Mouse (Mus musculus): ENCODE results near the gene Cox8b. TPM values are rescaled to one million over a fixed set of nuclear protein-coding genes. Genes with fewer than 3 reads are reported as not detected.
"Not testable (repeated sequence)": the region's sequence is repeated elsewhere in the genome, so short reads cannot be mapped to it uniquely, and the experiment has no call there.

Cox8b gene
- polyA plus RNA-seq, 1 experiment: 3.4 TPM

- WGBS: 39% methylated on average over 4 of the region's 4 CpGs
- DNase-seq (ENCODE audit: low read depth, low spot score): no peak
These were observed 19.7 kb upstream of the Cox8b start for GRCm38 (mm10) chr7:140919911-140920310.

GRCm38 (mm10) chr7:140914031-140914690, 13.9 kb upstream of the Cox8b start:
- WGBS: 45% methylated on average over 8 of the region's 8 CpGs
- DNase-seq (ENCODE audit: low read depth, low spot score): no peak

- WGBS: 35% methylated on average over 5 of the region's 5 CpGs
These were observed 12.7 kb upstream of the Cox8b start for GRCm38 (mm10) chr7:140912846-140913482.

GRCm38 (mm10) chr7:140912293-140912692, 12.0 kb upstream of the Cox8b start:
- DNase-seq (ENCODE audit: low read depth, low spot score): no peak
- WGBS: 40% methylated on average over 3 of the region's 3 CpGs

More at GRCm38 (mm10) chr7:140912846-140913482, 12.7 kb upstream of the Cox8b start:
- DNase-seq (ENCODE audit: low read depth, low spot score): no peak

GRCm38 (mm10) chr7:140908634-140909107, 8.4 kb upstream of the Cox8b start:
- no peak for DNase-seq (ENCODE audit: low read depth, low spot score)
- under 1% methylated on average over 19 of the region's 19 CpGs for WGBS

GRCm38 (mm10) chr7:140908181-140908580, 7.9 kb upstream of the Cox8b start:
- 33% methylated on average over 7 of the region's 7 CpGs for WGBS
- no peak for DNase-seq (ENCODE audit: low read depth, low spot score)

- no peak for DNase-seq (ENCODE audit: low read depth, low spot score)
- WGBS: 85% methylated on average over 7 of the region's 7 CpGs
These were observed 7.5 kb upstream of the Cox8b start for GRCm38 (mm10) chr7:140907697-140908096.

- DNase-seq (ENCODE audit: low read depth, low spot score): no peak
- 76% methylated on average over 13 of the region's 13 CpGs for WGBS
These were observed 6.9 kb upstream of the Cox8b start for GRCm38 (mm10) chr7:140907131-140907530.

- whole genome bisulfite sequencing: 77% methylated on average over 2 of the region's 2 CpGs
- DNase-seq (ENCODE audit: low read depth, low spot score): no peak
These were observed 5.4 kb upstream of the Cox8b start for GRCm38 (mm10) chr7:140905642-140906081.

GRCm38 (mm10) chr7:140903212-140903611, 3.0 kb upstream of the Cox8b start:
- WGBS: 27% methylated on average over 13 of the region's 13 CpGs
- DNase-seq (ENCODE audit: low read depth, low spot score): no peak

- WGBS: 86% methylated on average over 15 of the region's 15 CpGs
- DNase-seq (ENCODE audit: low read depth, low spot score): no peak
These were observed 2.0 kb upstream of the Cox8b start for GRCm38 (mm10) chr7:140902036-140902875.

- DNase-seq (ENCODE audit: low read depth, low spot score): no peak
- whole genome bisulfite sequencing: 66% methylated on average over 3 of the region's 3 CpGs
These were observed 1.1 kb downstream of the Cox8b start for GRCm38 (mm10) chr7:140899121-140899520.

- WGBS: 89% methylated on average over 7 of the region's 7 CpGs
These were observed 2.4 kb downstream of the Cox8b start for GRCm38 (mm10) chr7:140897863-140898262.

GRCm38 (mm10) chr7:140894611-140895010, 5.6 kb downstream of the Cox8b start:
- DNase-seq (ENCODE audit: low read depth, low spot score): no peak

More at GRCm38 (mm10) chr7:140897863-140898262, 2.4 kb downstream of the Cox8b start:
- no peak for DNase-seq (ENCODE audit: low read depth, low spot score)

GRCm38 (mm10) chr7:140894031-140894430, 6.2 kb downstream of the Cox8b start:
- DNase-seq (ENCODE audit: low read depth, low spot score): no peak
- WGBS: 94% methylated on average over 7 of the region's 7 CpGs

More at GRCm38 (mm10) chr7:140894611-140895010, 5.6 kb downstream of the Cox8b start:
- 87% methylated on average over 3 of the region's 3 CpGs for WGBS

GRCm38 (mm10) chr7:140890636-140891035, 9.6 kb downstream of the Cox8b start:
- 95% methylated on average over 16 of the region's 16 CpGs for WGBS
- DNase-seq (ENCODE audit: low read depth, low spot score): not testable (repeated sequence)

- no peak for DNase-seq (ENCODE audit: low read depth, low spot score)
- under 1% methylated on average over 12 of the region's 12 CpGs for WGBS
These were observed 17.8 kb downstream of the Cox8b start for GRCm38 (mm10) chr7:140882469-140882803.

- DNase-seq (ENCODE audit: low read depth, low spot score): peak; percentile 84
- under 1% methylated on average over 59 of the region's 59 CpGs for WGBS
These were observed 18.4 kb downstream of the Cox8b start, which contains the start of the genes Psmd13 and Sirt3 for GRCm38 (mm10) chr7:140881696-140882468. Psmd13 (plus strand) TSS chr7:140881968. Sirt3 (minus strand) TSS chr7:140882309.

- no peak for DNase-seq (ENCODE audit: low read depth, low spot score)
These were observed 19.3 kb downstream of the Cox8b start for GRCm38 (mm10) chr7:140880865-140881515.

More at GRCm38 (mm10) chr7:140880865-140881515, 19.3 kb downstream of the Cox8b start:
- 4% methylated on average over 8 of the region's 8 CpGs for WGBS

Measured in large intestine, adult 2 months (tissue).